Mouse (Mus musculus): Measurements from ENCODE around the gene Rgmb. TPM values are rescaled to one million over a fixed set of nuclear protein-coding genes. Genes with fewer than 3 reads are reported as not detected.

Gene Rgmb
- 10 to 100 TPM; 20.5 to 25.1 TPM for total RNA-seq (2021)
- long read RNA-seq, experiment 1, full-length matches to known transcripts, result 13 of 17 reads
- long read RNA-seq, experiment 1, partial matches to known transcripts, result 1 of 17 reads
- long read RNA-seq, experiment 1, other reads (novel, unspliced or antisense), result 3 of 17 reads
- long read RNA-seq, experiment 2, full-length matches to known transcripts, result 21 of 32 reads
- long read RNA-seq, experiment 2, partial matches to known transcripts, result 1 of 32 reads
- long read RNA-seq, experiment 2, other reads (novel, unspliced or antisense), result 10 of 32 reads

DNA sequence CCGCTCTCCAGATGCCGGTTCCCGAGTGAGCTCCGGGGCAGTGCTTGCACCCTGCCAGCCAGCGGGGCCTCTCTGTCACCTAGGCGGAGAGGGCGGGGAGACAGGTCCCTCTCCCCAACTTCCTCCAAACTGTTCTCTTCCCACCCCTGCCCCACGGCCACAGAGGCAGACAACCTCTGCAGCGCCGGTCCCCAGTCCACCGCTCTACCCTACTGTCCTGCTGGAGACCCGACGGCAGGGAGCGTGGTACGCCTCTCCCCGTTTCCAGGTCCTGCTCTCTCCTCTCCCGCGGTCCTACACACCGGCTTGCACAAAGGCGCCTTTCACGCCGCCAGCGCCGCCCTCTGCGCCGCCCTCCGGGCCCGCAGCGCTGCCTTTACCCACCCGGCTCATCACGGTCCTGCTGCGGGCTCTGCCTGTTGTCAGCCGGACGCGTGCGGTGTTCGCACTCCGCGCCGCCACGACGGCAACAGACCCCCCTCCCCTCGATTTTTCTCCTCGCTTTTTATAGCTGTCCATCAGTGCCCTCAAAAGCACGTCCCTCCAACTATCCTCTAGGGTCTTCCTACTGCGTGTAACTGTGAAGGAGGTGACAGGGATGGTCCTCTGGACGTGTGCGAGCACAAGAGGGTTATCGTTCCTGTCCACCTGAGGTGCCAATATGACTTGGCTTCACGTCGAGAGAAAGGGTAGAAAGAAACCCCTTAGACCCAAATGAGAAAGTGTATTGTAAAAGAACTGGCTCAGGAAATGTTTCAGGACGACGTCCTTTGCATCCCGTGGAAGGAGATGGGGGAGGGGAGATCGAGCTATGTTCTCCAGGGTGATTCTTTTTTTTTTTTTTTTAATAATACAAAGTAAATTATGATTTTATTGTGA is at the start of gene Rgmb:
TSS of gene Rgmb (minus strand) at position 274 of the 879 bp plus-strand sequence.
- DNase-seq (ENCODE audit: low spot score in 2 of 2), result no peak

DNA sequence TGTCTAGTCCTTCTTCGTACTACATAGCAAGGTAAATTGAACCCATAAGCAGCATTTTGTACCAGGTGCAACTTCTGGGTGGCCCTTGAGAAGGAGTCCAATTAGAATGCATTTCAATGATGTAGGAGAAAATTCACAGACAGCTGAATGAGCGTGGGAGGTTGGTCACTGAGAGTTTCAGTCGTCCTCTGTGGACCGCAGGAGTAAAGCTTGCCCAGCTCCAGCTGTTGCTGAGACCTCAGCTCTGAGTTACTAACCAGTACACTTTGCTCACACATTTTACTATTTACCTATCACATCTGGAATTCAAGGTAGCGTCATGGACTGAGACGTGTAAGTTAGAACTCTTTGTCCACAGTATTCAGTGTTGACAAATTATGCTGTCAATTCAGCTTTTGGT is 43.9 kb upstream of the Rgmb start:
- DNase-seq (ENCODE audit: low spot score in 2 of 2), result no peak

DNA sequence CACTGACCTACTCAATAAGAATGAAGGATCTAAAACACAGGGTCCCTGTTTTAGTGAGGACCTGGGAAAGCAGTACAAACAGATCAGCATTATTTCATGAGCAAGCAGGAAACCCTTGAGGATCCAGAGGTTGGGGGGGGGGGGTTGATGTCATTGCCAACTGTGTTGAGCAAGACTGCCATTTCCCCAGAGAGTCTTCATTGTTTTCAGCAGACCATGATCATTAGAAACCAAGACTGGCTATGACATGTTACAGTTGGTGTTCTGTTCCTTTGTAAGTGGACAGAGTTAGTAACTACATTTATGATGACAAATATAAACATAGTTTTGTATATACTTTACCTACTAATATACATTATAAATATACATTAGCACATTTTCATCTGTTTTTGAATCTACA is 41.3 kb upstream of the Rgmb start:
- no peak for DNase-seq (ENCODE audit: low spot score in 2 of 2)

DNA sequence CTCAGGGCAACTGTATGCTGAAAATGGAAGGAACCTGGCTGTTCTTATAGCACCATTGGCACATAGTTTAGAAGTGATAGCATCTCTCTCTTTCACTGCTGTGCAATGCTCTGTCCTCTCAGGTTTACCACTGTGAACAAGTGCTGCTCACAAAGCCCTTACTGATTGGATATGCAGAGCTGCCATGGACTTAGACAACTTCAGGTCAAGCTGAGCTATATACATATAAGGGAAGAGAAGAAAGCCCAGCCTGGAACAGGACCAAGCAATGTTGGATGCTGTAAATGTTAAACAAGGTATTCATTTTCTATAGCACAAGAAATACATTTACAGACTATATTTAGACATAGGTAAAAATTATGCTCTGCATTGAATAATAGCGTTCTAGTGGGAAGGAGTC is 34.4 kb upstream of the Rgmb start:
- DNase-seq (ENCODE audit: low spot score in 2 of 2), result no peak

GRCm38 (mm10) chr17:15862355-15862754 is 31.5 kb upstream of the Rgmb start:
- no peak for DNase-seq (ENCODE audit: low spot score in 2 of 2)

DNA sequence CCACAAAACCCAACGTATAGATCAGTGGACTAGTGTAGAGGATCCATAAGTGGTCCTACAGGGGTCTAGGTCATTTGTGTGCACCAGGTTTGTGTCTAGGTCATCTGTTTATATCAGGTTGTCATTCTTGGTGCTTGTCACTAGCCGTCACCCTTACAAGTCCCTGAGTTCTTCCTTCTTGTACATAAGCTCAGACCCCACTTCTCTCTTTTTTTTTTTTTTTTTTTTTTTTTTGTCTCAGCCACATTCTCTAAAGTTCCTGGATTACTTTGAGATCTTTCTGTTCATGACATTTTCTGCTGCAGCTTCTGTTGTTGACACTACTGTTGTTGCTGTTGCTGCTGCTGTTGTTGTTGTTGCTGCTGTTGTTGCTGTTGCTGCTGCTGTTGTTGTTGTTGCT is 22.3 kb upstream of the Rgmb start:
- no peak for DNase-seq (ENCODE audit: low spot score in 2 of 2)

GRCm38 (mm10) chr17:15850544-15850943 is 19.7 kb upstream of the Rgmb start:
- DNase-seq (ENCODE audit: low spot score in 2 of 2), result no peak

- no peak for DNase-seq (ENCODE audit: low spot score in 2 of 2)
These were observed 10.6 kb upstream of the Rgmb start for GRCm38 (mm10) chr17:15841425-15841824.

DNA sequence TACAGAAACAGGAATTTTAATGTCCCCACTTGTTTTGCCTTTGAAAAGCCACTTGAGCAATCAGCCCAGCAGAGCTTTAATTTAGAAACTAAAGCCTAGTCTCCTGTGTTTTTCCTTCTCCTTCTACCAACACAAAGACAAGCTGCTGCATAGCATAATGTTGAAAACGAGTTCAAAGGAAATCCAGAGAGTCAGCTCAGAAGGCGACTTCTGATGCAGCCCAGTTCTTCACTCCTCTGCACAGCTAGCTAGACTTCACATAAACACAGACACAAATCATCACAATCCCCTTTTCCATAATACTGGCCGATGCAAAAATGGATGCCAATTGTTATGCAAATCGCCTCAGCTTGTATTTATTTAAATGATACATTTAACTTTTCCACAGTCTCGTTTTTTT is 1.6 kb upstream of the Rgmb start:
- no peak for DNase-seq (ENCODE audit: low spot score in 2 of 2)

GRCm38 (mm10) chr17:15831810-15832209 is 971 bp upstream of the Rgmb start:
- no peak for DNase-seq (ENCODE audit: low spot score in 2 of 2)

GRCm38 (mm10) chr17:15830171-15830765 is 571 bp downstream of the Rgmb start:
- DNase-seq (ENCODE audit: low spot score in 2 of 2), result no peak

GRCm38 (mm10) chr17:15829198-15830170 is 1.4 kb downstream of the Rgmb start:
- no peak for DNase-seq (ENCODE audit: low spot score in 2 of 2)

DNA sequence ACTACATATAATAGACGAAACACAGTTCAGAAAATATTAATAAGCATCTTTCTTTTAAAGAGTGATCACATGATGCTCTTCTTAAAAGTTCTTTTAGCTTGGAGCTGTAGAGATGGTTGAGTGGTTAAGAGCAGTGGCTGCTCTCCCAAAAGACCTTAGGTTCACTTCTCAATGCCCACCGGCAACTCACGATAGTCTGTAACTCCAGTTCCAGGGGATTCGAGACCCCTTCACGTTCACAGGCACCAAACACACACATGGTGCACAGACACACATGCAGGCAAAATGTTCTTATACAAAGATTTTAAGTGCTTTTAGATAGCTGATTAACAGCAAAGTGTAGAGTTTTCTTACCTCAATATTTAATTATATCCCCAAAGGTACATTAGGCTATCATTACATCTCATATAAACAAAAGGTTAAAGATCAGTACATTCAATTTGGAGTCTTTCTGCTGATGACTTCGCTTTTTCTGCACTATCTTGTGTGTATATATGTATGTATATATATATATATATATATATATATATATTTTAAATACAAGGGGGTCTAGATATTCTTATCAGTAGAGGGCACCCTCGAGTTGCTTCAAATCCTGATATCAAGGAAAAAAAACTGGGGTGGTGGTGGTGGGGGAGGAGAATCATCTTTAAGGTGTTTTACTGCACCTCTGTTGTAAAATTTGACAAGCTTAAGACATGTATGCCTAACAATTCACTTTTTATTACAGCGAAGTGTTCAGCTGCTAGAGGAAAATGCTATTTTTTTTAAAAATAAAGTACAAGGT is 2.5 kb downstream of the Rgmb start:
- DNase-seq (ENCODE audit: low spot score in 2 of 2), result no peak

GRCm38 (mm10) chr17:15826928-15827327 is 3.9 kb downstream of the Rgmb start:
- DNase-seq (ENCODE audit: low spot score in 2 of 2), result no peak

DNA sequence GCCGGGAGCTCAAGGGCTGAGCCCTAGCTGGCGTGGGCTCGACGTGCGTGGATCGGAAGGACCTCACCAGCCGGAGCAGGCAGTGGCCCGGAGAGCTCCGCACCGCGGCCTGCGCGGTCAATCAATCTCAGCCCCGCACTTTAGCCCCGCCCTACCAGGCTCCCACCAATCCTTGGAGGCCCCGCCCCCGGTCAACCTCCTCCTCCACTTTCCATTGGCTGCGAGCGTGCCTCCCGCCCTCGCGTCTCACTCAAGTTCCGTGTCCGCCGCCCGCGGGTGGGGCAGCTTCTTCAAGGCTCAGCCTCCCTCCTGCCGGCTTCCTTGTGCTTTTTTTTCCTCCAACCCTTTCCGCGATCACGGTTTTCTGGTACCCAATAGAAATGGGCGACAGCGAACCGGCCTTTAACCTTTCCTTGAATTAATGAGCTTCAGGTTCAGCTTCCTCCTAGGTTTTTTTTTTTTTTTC is 4.4 kb downstream of the Rgmb start:
- peak; percentile 95 to 98 for DNase-seq (ENCODE audit: low spot score in 2 of 2)

- peak; percentile 18 to 42 for DNase-seq (ENCODE audit: low spot score in 2 of 2)
These were observed 5.1 kb downstream of the Rgmb start for GRCm38 (mm10) chr17:15825481-15826396.

DNA sequence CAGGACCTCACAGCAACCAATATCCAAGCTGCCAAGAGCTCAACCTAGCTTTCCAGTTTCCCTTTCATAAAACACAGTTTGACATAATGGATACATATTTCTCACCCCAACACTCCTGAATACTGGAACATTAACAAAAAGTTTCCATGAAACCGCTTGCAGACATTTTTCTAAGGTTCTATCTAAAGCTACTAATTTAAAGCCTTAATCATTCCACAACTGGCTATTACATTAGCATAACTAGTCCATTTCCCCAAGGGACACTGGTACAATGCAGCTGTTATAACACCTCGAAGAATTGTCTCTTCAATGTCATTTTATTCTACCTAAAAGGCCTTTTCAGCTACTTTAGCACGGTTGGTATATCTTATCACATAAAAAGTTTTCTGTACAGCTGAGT is 6.0 kb downstream of the Rgmb start:
- no peak for DNase-seq (ENCODE audit: low spot score in 2 of 2)

DNA sequence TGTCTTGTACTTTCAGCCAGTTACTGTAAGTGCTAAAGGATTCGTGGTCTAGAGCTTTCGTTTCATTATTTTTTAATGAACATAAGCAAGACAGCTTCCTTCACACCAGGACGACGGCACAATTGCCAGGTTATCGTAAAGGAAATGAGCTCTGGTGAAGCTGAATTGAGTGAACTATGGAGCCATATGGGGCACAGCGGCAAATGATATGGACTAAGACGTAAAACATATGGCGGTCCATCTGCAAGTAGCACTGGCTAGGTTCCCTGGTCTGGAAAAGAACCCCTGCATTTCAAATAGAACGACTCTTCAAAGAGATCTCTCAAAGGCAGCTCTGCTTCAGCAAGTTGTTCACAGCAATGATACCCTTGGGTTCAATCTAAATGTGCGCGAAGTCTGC is 6.5 kb downstream of the Rgmb start:
- no peak for DNase-seq (ENCODE audit: low spot score in 2 of 2)

DNA sequence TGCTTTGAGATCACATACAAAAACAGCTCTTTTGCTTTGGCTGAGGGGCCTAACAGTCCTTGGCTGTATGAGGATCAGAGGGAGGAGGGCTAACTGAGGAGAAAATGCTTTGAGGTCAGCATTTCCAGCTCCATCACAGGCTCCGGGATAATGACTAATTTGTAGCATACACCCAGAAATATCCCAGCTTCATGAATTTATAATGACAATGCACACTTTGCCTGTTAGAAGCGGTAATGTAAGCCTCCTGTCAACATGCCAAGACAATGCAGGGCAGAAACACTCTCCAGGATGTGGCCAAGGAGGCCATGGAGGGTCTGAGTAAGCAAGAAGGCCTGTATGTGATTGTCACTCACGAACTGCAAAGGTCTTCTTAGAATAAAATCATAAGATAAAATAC is 7.0 kb downstream of the Rgmb start:
- DNase-seq (ENCODE audit: low spot score in 2 of 2), result no peak
